Mouse (Mus musculus): Measurements from ENCODE around the gene Hoxb5. TPM values are rescaled to one million over a fixed set of nuclear protein-coding genes. Genes with fewer than 3 reads are reported as not detected.

The Hoxb5 gene
- polyA plus RNA-seq, 1 experiment from 2014 or later = 4.5 TPM

- Histone ChIP-seq H3K4me2 (peak overlapping the region; percentile 63), H3K36me3 (ENCODE audit: control insufficient read depth, insufficient read depth, low read length) (no peaks in the 10 kb centered on the region), H3K9ac (ENCODE audit: low read depth, low read length) (peak overlapping the region; percentile 52; the same call in 1 of the 2 replicates), H3K27ac (ENCODE audit: low read depth, low read length) (peak overlapping the region; percentile 53), H3K4me1 (replicated peaks; ENCODE audit: control insufficient read depth, insufficient read depth, low read length) (peaks cover 15% of the 10 kb centered on the region), H3K27me3 (replicated peaks; ENCODE audit: control insufficient read depth, insufficient read depth, low read length) (peaks cover 99% of the 10 kb centered on the region), H3K4me3 (ENCODE audit: low read depth, low read length) (peak overlapping the region; percentile 33), H3K9me3 (ENCODE audit: control insufficient read depth, low read length) (no peaks in the 10 kb centered on the region)
- WGBS = 3% methylated on average over 31 of the region's 31 CpGs
- DNase-seq (ENCODE audit: low spot score) = no peak
- ATAC-seq (replicated peaks; ENCODE audit: low FRiP score) = no peak
These were observed 8.6 kb downstream of the Hoxb5 start for GRCm38 (mm10) chr11:96311520-96312417.

GRCm38 (mm10) chr11:96313134-96313533 is 10.0 kb downstream of the Hoxb5 start:
- peak overlapping the region; percentile 12; the same call in 1 of the 2 replicates for H3K9ac ChIP-seq (ENCODE audit: low read depth, low read length)
- no peak overlapping the region for H3K27ac ChIP-seq (ENCODE audit: low read depth, low read length)
- H3K27me3 ChIP-seq (replicated peaks; ENCODE audit: control insufficient read depth, insufficient read depth, low read length) = peaks cover 100% of the 10 kb centered on the region

GRCm38 (mm10) chr11:96313806-96314428 is 10.8 kb downstream of the Hoxb5 start:
- H3K9ac ChIP-seq (ENCODE audit: low read depth, low read length) = 0 out of 2 replicates have a peak overlapping the region, but pooled peaks have one; percentile 8
- DNase-seq (ENCODE audit: low spot score) (no peak), ATAC-seq (replicated peaks; ENCODE audit: low FRiP score) (no peak)
- no peaks in the 10 kb centered on the region for H3K9me3 ChIP-seq (ENCODE audit: control insufficient read depth, low read length)
- peak overlapping the region; percentile 74 for H3K27ac ChIP-seq (ENCODE audit: low read depth, low read length)
- peaks cover 100% of the 10 kb centered on the region for H3K27me3 ChIP-seq (replicated peaks; ENCODE audit: control insufficient read depth, insufficient read depth, low read length)
- WGBS = 17% methylated on average over 12 of the region's 12 CpGs
- H3K36me3 ChIP-seq (ENCODE audit: control insufficient read depth, insufficient read depth, low read length) = no peaks in the 10 kb centered on the region
- H3K4me3 ChIP-seq (ENCODE audit: low read depth, low read length) = peak overlapping the region; percentile 45
- H3K4me1 ChIP-seq (replicated peaks; ENCODE audit: control insufficient read depth, insufficient read depth, low read length) = peaks cover 15% of the 10 kb centered on the region
- H3K4me2 ChIP-seq = peak overlapping the region; percentile 69

More at GRCm38 (mm10) chr11:96313134-96313533, 10.0 kb downstream of the Hoxb5 start:
- Histone ChIP-seq H3K4me2 (peak overlapping the region; percentile 63), H3K4me3 (ENCODE audit: low read depth, low read length) (no peak overlapping the region), H3K4me1 (replicated peaks; ENCODE audit: control insufficient read depth, insufficient read depth, low read length) (peaks cover 15% of the 10 kb centered on the region), H3K9me3 (ENCODE audit: control insufficient read depth, low read length) (no peaks in the 10 kb centered on the region), H3K36me3 (ENCODE audit: control insufficient read depth, insufficient read depth, low read length) (no peaks in the 10 kb centered on the region)
- 42% methylated on average over 2 of the region's 2 CpGs for WGBS
- DNase-seq (ENCODE audit: low spot score) (no peak), ATAC-seq (replicated peaks; ENCODE audit: low FRiP score) (no peak)

GRCm38 (mm10) chr11:96314671-96315343 is 11.7 kb downstream of the Hoxb5 start:
- DNase-seq (ENCODE audit: low spot score) = no peak
- Histone ChIP-seq H3K27ac (ENCODE audit: low read depth, low read length) (peak overlapping the region; percentile 74), H3K4me3 (ENCODE audit: low read depth, low read length) (peak overlapping the region; percentile 45), H3K27me3 (replicated peaks; ENCODE audit: control insufficient read depth, insufficient read depth, low read length) (peaks cover 100% of the 10 kb centered on the region), H3K4me1 (replicated peaks; ENCODE audit: control insufficient read depth, insufficient read depth, low read length) (peaks cover 15% of the 10 kb centered on the region), H3K9me3 (ENCODE audit: control insufficient read depth, low read length) (no peaks in the 10 kb centered on the region), H3K9ac (ENCODE audit: low read depth, low read length) (peak overlapping the region; percentile 60), H3K36me3 (ENCODE audit: control insufficient read depth, insufficient read depth, low read length) (no peaks in the 10 kb centered on the region), H3K4me2 (peak overlapping the region; percentile 69)
- WGBS = 3% methylated on average over 34 of the region's 34 CpGs
- no peak for ATAC-seq (replicated peaks; ENCODE audit: low FRiP score)

GRCm38 (mm10) chr11:96315344-96315681 is 12.2 kb downstream of the Hoxb5 start:
- no peaks in the 10 kb centered on the region for H3K36me3 ChIP-seq (ENCODE audit: control insufficient read depth, insufficient read depth, low read length)
- peak overlapping the region; percentile 74 for H3K27ac ChIP-seq (ENCODE audit: low read depth, low read length)
- peak overlapping the region; percentile 45 for H3K4me3 ChIP-seq (ENCODE audit: low read depth, low read length)
- WGBS = 15% methylated on average over 5 of the region's 5 CpGs
- H3K9ac ChIP-seq (ENCODE audit: low read depth, low read length) = peak overlapping the region; percentile 60
- DNase-seq (ENCODE audit: low spot score) = no peak
- peak overlapping the region; percentile 69 for H3K4me2 ChIP-seq
- no peaks in the 10 kb centered on the region for H3K9me3 ChIP-seq (ENCODE audit: control insufficient read depth, low read length)
- peaks cover 100% of the 10 kb centered on the region for H3K27me3 ChIP-seq (replicated peaks; ENCODE audit: control insufficient read depth, insufficient read depth, low read length)
- no peak for ATAC-seq (replicated peaks; ENCODE audit: low FRiP score)
- H3K4me1 ChIP-seq (replicated peaks; ENCODE audit: control insufficient read depth, insufficient read depth, low read length) = peaks cover 15% of the 10 kb centered on the region

- H3K36me3 ChIP-seq (ENCODE audit: control insufficient read depth, insufficient read depth, low read length) = no peaks in the 10 kb centered on the region
- peak overlapping the region; percentile 69 for H3K4me2 ChIP-seq
- WGBS = 18% methylated on average over 18 of the region's 18 CpGs
- H3K4me3 ChIP-seq (ENCODE audit: low read depth, low read length) = peak overlapping the region; percentile 51; the same call in 1 of the 2 replicates
- DNase-seq (ENCODE audit: low spot score) = no peak
- H3K9ac ChIP-seq (ENCODE audit: low read depth, low read length) = peak overlapping the region; percentile 26; the same call in 1 of the 2 replicates
- no peak overlapping the region for H3K27ac ChIP-seq (ENCODE audit: low read depth, low read length)
- no peak for ATAC-seq (replicated peaks; ENCODE audit: low FRiP score)
- peaks cover 98% of the 10 kb centered on the region for H3K27me3 ChIP-seq (replicated peaks; ENCODE audit: control insufficient read depth, insufficient read depth, low read length)
- H3K9me3 ChIP-seq (ENCODE audit: control insufficient read depth, low read length) = no peaks in the 10 kb centered on the region
- H3K4me1 ChIP-seq (replicated peaks; ENCODE audit: control insufficient read depth, insufficient read depth, low read length) = peaks cover 8% of the 10 kb centered on the region; the same call in 1 of the 2 replicates
These were observed 13.8 kb downstream of the Hoxb5 start for GRCm38 (mm10) chr11:96316696-96317607.

GRCm38 (mm10) chr11:96317608-96318367 is 14.7 kb downstream of the Hoxb5 start, which contains the start of gene Hoxb4:
Hoxb4 (plus strand) TSS chr11:96318267.
- peak within 1 kb of the TSS; percentile 67 for H3K9ac ChIP-seq (ENCODE audit: low read depth, low read length)

More at GRCm38 (mm10) chr11:96317608-96318367, 14.7 kb downstream of the Hoxb5 start, which contains the start of gene Hoxb4:
- H3K36me3 ChIP-seq (ENCODE audit: control insufficient read depth, insufficient read depth, low read length) = no peaks in the 10 kb centered on the region
- H3K9me3 ChIP-seq (ENCODE audit: control insufficient read depth, low read length) = no peaks in the 10 kb centered on the region
- peak within 1 kb of the TSS; percentile 83 for H3K27ac ChIP-seq (ENCODE audit: low read depth, low read length)
- H3K4me1 ChIP-seq (replicated peaks; ENCODE audit: control insufficient read depth, insufficient read depth, low read length) = peaks cover 8% of the 10 kb centered on the region; the same call in 1 of the 2 replicates
- H3K27me3 ChIP-seq (replicated peaks; ENCODE audit: control insufficient read depth, insufficient read depth, low read length) = peaks cover 98% of the 10 kb centered on the region
- H3K4me3 ChIP-seq (ENCODE audit: low read depth, low read length) = peak within 1 kb of the TSS; percentile 51
- ATAC-seq (replicated peaks; ENCODE audit: low FRiP score) (no peak), DNase-seq (ENCODE audit: low spot score) (no peak)
- peak within 1 kb of the TSS; percentile 69 for H3K4me2 ChIP-seq
- 5% methylated on average over 28 of the region's 28 CpGs for WGBS
